Mouse (Mus musculus) ES-E14 (cell line): ENCODE data around the gene Sema3c.

ENCODE experiments used
- CHD2 ChIP-seq: IDR thresholded peaks from 2 replicates; pipeline ENCODE4 v1.6.1; 2014; ENCODE audit warnings: mild to moderate bottlenecking, low read depth, low read length, inconsistent platforms
- HCFC1 ChIP-seq: IDR thresholded peaks from 2 replicates; pipeline ENCODE4 v1.6.1; 2012; ENCODE audit warnings: low read length, inconsistent platforms, borderline replicate concordance; ENCODE audit not compliant: insufficient read depth
- ZC3H11A ChIP-seq: IDR thresholded peaks from 2 replicates; pipeline ENCODE4 v1.6.1; 2012; ENCODE audit warnings: low read depth, mild to moderate bottlenecking, inconsistent platforms, low read length, borderline replicate concordance
- ZNF384 ChIP-seq: IDR thresholded peaks from 2 replicates; pipeline ENCODE4 v1.6.1; 2012; ENCODE audit warnings: low read depth, low read length, inconsistent platforms

GRCm38 (mm10) chr5:17680862-17681261 is 106.8 kb downstream of the Sema3c start:
- no peak for TF ChIP-seq HCFC1
- TF ChIP-seq CHD2, result no peak
- TF ChIP-seq ZC3H11A, result no peak
- TF ChIP-seq ZNF384, result no peak
